Mouse (Mus musculus) inflammation-experienced regulatory T-cells (primary cell): ENCODE data around the gene Avpr2. TPM values are rescaled to one million over a fixed set of nuclear protein-coding genes. Genes with fewer than 3 reads are reported as not detected.

Experiments
- polyA plus RNA-seq, 2 experiments: library from polyadenylated mRNA; unstranded; fragments of 100-300 nt; shearing (Covaris generic); gene quantifications; one replicate each; pipeline ENCODE4 v1.2.1; 2017

Gene Avpr2
- 1 to 10 TPM; 3.4 to 6.1 TPM for polyA plus RNA-seq

DNA sequence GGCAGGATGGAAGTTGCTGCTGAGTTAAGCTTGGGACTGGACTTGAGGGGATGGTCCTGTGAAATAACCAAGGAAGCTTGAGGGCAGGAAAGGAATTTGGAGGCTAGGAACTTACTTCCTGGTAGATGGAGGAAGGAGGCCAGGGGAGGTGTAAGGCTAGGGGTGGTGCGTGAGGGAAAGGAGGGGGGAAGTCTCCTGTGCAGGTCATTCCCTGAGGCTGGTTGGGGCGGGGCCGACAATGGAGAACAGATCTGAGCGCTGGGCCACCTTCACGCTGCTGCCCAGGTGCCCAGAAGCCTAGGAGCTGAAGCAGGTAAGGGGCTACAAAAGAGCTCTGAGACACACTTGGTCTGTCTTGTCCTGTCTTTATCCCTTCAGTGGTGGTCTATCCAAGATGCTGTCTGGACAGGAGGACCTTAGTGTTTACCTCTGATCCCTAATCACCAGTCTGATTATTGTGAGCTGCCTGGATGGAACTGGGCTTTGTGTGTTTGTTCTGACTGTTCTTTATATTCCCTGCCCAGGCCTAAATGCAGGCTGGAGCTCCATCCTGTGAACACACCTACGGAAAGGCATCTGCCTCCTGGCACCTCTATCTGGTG, at the start of gene Avpr2:
Gene Avpr2 (plus strand): TSS at position 552 of the 602 bp plus-strand sequence.

DNA sequence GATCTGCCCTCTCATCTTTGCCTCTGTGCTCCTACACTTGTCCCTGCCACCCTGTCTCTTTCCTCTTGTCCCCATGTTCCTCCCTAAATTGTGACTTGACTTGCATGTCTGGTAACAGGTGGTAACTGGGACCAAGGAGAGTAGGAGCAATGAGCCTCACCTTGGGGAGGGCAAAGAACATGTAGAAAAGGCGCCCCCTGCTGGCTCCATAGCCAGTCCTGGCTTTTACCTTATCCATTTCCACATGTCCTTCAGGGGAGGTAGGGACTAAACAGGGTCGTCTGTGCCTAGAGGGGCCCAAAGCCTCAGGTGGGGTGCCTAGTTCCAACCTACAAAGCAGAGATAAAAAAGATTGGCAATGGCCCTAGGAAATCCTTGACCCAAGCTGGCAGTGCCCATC, 3.8 kb downstream of the Avpr2 start, which contains the start of gene L1cam:
Gene L1cam (minus strand): TSS at position 387 of the 400 bp plus-strand sequence.

DNA sequence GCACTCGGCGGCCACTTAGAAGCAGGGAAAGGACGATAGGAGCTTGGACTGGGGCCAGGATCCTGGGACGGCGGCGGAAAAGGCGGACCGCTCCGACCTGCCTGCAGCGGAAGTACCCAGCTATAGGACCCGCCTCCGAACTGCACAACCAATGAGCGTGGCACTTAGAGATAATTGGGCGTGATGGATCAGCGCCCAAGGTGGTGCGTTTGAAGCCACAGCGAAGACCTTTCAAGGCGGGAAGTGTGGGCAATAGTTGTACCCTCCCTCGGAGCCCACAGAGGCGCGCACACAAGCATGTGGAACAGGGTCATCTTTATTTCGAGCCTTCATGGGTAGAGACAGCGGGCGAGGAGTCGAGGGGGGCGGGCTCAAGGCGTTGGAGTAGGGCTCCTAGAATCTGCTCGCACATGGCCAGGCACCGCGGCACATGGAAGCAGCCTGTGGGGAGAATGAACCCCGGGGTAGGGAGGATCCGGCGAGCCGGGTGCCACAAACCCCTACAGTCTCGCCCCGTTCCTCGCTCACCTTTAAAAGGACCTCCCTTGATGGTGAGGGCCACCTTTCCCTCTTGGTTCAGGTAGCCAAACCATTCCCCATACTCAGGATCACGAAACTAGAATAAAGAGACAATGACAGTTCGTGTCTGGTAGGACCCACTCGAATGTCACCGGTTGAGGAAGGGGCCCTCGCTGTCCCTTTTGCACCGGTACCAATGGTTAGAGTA, 30.1 kb downstream of the Avpr2 start, which contains the start of the genes Arhgap4 and Naa10:
Gene Arhgap4 (minus strand): TSS at position 48 of the 727 bp plus-strand sequence.
Gene Naa10 (minus strand): TSS at position 122 of the 727 bp plus-strand sequence.

DNA sequence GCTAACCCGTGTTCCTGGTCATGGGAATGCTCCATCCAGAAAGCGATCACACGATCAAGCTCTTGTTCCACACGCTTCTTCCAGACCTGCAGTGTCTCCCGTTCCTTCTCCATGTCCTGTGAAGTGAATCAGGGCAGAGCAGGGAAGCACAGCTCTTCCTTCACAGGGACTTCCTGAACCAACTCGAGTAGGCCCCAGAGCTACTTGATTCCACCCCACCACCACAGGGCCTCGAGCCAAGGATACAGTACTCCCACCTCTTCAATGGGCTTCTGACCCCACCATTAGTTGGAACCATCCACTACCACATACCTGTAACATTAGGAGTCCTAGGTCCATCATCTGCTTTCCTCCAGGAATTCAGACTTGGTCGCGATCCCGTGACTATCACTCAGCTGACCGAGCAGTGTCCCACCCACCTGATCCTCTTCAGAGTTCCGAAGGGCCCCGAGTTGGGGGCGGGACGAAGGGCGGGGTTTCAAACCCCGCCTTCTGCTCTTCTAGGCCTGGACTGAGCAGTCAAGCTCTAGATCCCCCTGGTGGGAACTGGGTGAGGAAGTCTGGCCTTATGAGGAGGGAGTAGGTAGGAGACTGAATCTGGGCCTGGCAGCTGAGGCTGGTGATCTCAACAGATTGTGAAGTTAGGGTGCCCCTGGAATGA, 38.6 kb downstream of the Avpr2 start, which contains the start of gene Renbp:
Gene Renbp (minus strand): TSS at position 449 of the 661 bp plus-strand sequence.

Other genes with a start within 250 kb of the Avpr2 start
- gene Pnck, start 232.0 kb upstream of the Avpr2 start, polyA plus RNA-seq: 1 to 10 TPM; 1.9 to 2.4 TPM
- gene Slc6a8, start 219.0 kb upstream of the Avpr2 start, polyA plus RNA-seq: 1 to 10 TPM in 1 of 2 experiments, under 1 TPM in 1; 0.48 to 1.5 TPM
- 100 to 1,000 TPM; 279 to 280 TPM for gene Bcap31, start 175.9 kb upstream of the Avpr2 start, polyA plus RNA-seq
- 10 to 100 TPM; 34.9 to 39.6 TPM for gene Abcd1, start 175.5 kb upstream of the Avpr2 start, polyA plus RNA-seq
- under 1 TPM in 1 of 2 experiments, not detected in 1; 0.31 TPM for gene Plxnb3, start 135.0 kb upstream of the Avpr2 start, polyA plus RNA-seq
- 1 to 10 TPM in 1 of 2 experiments, under 1 TPM in 1; 0.70 to 7.0 TPM for gene Srpk3, start 117.7 kb upstream of the Avpr2 start, polyA plus RNA-seq
- 100 to 1,000 TPM; 199 to 212 TPM for gene Idh3g, start 105.2 kb upstream of the Avpr2 start, polyA plus RNA-seq
- gene Ssr4, start 105.1 kb upstream of the Avpr2 start, polyA plus RNA-seq: 100 to 1,000 TPM; 210 to 216 TPM
- under 1 TPM; 0.29 to 0.72 TPM for gene Pdzd4, start 67.1 kb upstream of the Avpr2 start, polyA plus RNA-seq
- gene L1cam, start 4.0 kb downstream of the Avpr2 start, polyA plus RNA-seq: 10 to 100 TPM; 27.7 to 41.1 TPM
- gene Arhgap4, start 29.8 kb downstream of the Avpr2 start, polyA plus RNA-seq: 100 to 1,000 TPM; 247 to 301 TPM
- gene Naa10, start 29.8 kb downstream of the Avpr2 start, polyA plus RNA-seq: 100 to 1,000 TPM; 224 to 246 TPM
- 1 to 10 TPM; 3.7 to 9.4 TPM for gene Renbp, start 38.7 kb downstream of the Avpr2 start, polyA plus RNA-seq
- 10 to 100 TPM; 40.3 to 55.0 TPM for gene Hcfc1, start 74.3 kb downstream of the Avpr2 start, polyA plus RNA-seq
- gene Irak1, start 131.8 kb downstream of the Avpr2 start, polyA plus RNA-seq: 100 to 1,000 TPM; 182 to 192 TPM
- not detected for gene Opn1mw, start 235.4 kb downstream of the Avpr2 start, polyA plus RNA-seq
- gene Mecp2, start 243.3 kb downstream of the Avpr2 start, polyA plus RNA-seq: 10 to 100 TPM; 46.8 to 53.9 TPM